Mouse (Mus musculus) liver, adult 2 months (tissue): ENCODE measurements at regions not wholly inside any gene's neighbourhood (a gene's known extent, or its start where the extent isn't known, plus 50 kb on each side); places are given as distances from the start of the nearest gene placed in this dataset.

Experiments
- DNase-seq: peaks from one replicate; pipeline ENCODE4 v3.0.0-alpha.2; 2011; ENCODE audit warnings: low read depth, low spot score; ENCODE audit errors: extremely low read depth
- H3K27ac ChIP-seq: fragments of 200-500 bp; replicated peaks from 2 replicates; pipeline ENCODE4 v1.5.1; 2012; ENCODE audit warnings: low read depth, mild to moderate bottlenecking, control low read depth, inconsistent platforms, low read length; ENCODE audit not compliant: insufficient read depth
- H3K27me3 ChIP-seq: fragments of 200-500 bp; 2 replicates; pipeline ENCODE4 v1.6.1; 2012; ENCODE audit warnings: mild to moderate bottlenecking, moderate library complexity, low read length, inconsistent platforms; ENCODE audit not compliant: control insufficient read depth, insufficient read depth
- H3K36me3 ChIP-seq: fragments of 200-500 bp; 2 replicates; pipeline ENCODE4 v1.6.1; 2012; ENCODE audit warnings: low read length, inconsistent platforms; ENCODE audit not compliant: control insufficient read depth, insufficient read depth
- H3K4me1 ChIP-seq: fragments of 200-500 bp; 2 replicates; pipeline ENCODE4 v1.6.1; 2011; ENCODE audit warnings: low read length; ENCODE audit not compliant: control insufficient read depth, insufficient read depth
- H3K4me3 ChIP-seq: fragments of 200-500 bp; 2 replicates; pipeline ENCODE4 v1.5.1; 2011; ENCODE audit warnings: low read depth, mild to moderate bottlenecking, control low read depth, low read length, moderate library complexity; ENCODE audit not compliant: insufficient read depth
- H3K79me2 ChIP-seq: fragments of 200-500 bp; 2 replicates; pipeline ENCODE4 v1.6.1; 2012; ENCODE audit warnings: inconsistent platforms, mild to moderate bottlenecking, low read length, moderate library complexity; ENCODE audit not compliant: control insufficient read depth, insufficient read depth
- H3K9ac ChIP-seq: fragments of 200-500 bp; 2 replicates; pipeline ENCODE4 v1.6.1; 2012; ENCODE audit warnings: low read depth, mild to moderate bottlenecking, control low read depth, inconsistent platforms, low read length
- CTCF ChIP-seq: fragments of 200-500 bp; IDR thresholded peaks from 2 replicates; pipeline ENCODE4 v1.5.1; 2011; ENCODE audit warnings: low read depth, low read length, control low read depth
- POLR2A ChIP-seq: fragments of 200-500 bp; IDR thresholded peaks from 2 replicates; pipeline ENCODE4 v1.6.1; 2011; ENCODE audit warnings: low read length, control low read depth; ENCODE audit not compliant: insufficient read depth; ENCODE audit errors: extremely low read depth
- WGBS: fragments of 180-500 bp; shearing (Covaris S2); methylation state at CpG from one replicate; pipeline ENCODE4 v1.1.7; 2018; 5-methylcytosine and 5-hydroxymethylcytosine counted together

- Histone ChIP-seq H3K27ac (no peak overlapping the region), H3K4me1 (no peaks in the 10 kb centered on the region), H3K36me3 (no peaks in the 10 kb centered on the region), H3K27me3 (no peaks in the 10 kb centered on the region), H3K4me3 (no peak overlapping the region), H3K79me2 (no peaks in the 10 kb centered on the region), H3K9ac (no peak overlapping the region)
- 68% methylated on average over 5 of the region's 5 CpGs for WGBS
- TF ChIP-seq POLR2A = no peak
- TF ChIP-seq CTCF = no peak
- DNase-seq = no peak
Observed at GRCm38 (mm10) chr12:35770387-35771024, 154.9 kb upstream of the Agr3 start.

- Histone ChIP-seq H3K27ac (no peak overlapping the region), H3K4me1 (no peaks in the 10 kb centered on the region), H3K9ac (no peak overlapping the region), H3K27me3 (no peaks in the 10 kb centered on the region), H3K79me2 (no peaks in the 10 kb centered on the region), H3K4me3 (no peak overlapping the region), H3K36me3 (no peaks in the 10 kb centered on the region)
- no peak for DNase-seq
- TF ChIP-seq POLR2A (no peak), CTCF (no peak)
- 87% methylated on average over 1 of the region's 1 CpGs for WGBS
Observed at GRCm38 (mm10) chr12:35758916-35759315, 166.5 kb upstream of the Agr3 start.

- no peak overlapping the region for H3K9ac ChIP-seq
- H3K79me2 ChIP-seq = no peaks in the 10 kb centered on the region
- 85% methylated on average over 4 of the region's 4 CpGs for WGBS
- H3K36me3 ChIP-seq = no peaks in the 10 kb centered on the region
- no peak overlapping the region for H3K27ac ChIP-seq
- DNase-seq = no peak
- no peaks in the 10 kb centered on the region for H3K4me1 ChIP-seq
- no peaks in the 10 kb centered on the region for H3K27me3 ChIP-seq
- no peak overlapping the region for H3K4me3 ChIP-seq
- no peak for TF ChIP-seq CTCF
- no peak for TF ChIP-seq POLR2A
Observed at GRCm38 (mm10) chr12:35755159-35755558, 170.3 kb upstream of the Agr3 start.

- Histone ChIP-seq H3K36me3 (no peaks in the 10 kb centered on the region), H3K27ac (no peak overlapping the region), H3K4me1 (no peaks in the 10 kb centered on the region), H3K27me3 (no peaks in the 10 kb centered on the region), H3K4me3 (no peak overlapping the region), H3K9ac (no peak overlapping the region), H3K79me2 (no peaks in the 10 kb centered on the region)
- TF ChIP-seq POLR2A (no peak), CTCF (no peak)
- WGBS = 83% methylated on average over 3 of the region's 3 CpGs
- DNase-seq = no peak
Observed at GRCm38 (mm10) chr12:35747997-35748396, 177.4 kb upstream of the Agr3 start.

GRCm38 (mm10) chr12:35746691-35747299 is 178.6 kb upstream of the Agr3 start:
- H3K27ac ChIP-seq = no peak overlapping the region

GRCm38 (mm10) chr12:35742729-35743128 is 182.7 kb upstream of the Agr3 start:
- H3K9ac ChIP-seq = no peak overlapping the region
- H3K27ac ChIP-seq = no peak overlapping the region
- WGBS = 38% methylated on average over 1 of the region's 1 CpGs
- no peak overlapping the region for H3K4me3 ChIP-seq
- no peaks in the 10 kb centered on the region for H3K27me3 ChIP-seq
- H3K36me3 ChIP-seq = no peaks in the 10 kb centered on the region
- TF ChIP-seq CTCF (no peak), POLR2A (no peak)
- H3K4me1 ChIP-seq = no peaks in the 10 kb centered on the region
- no peak for DNase-seq
- H3K79me2 ChIP-seq = no peaks in the 10 kb centered on the region

More at GRCm38 (mm10) chr12:35746691-35747299, 178.6 kb upstream of the Agr3 start:
- no peak for DNase-seq
- no peak overlapping the region for H3K4me3 ChIP-seq
- no peaks in the 10 kb centered on the region for H3K79me2 ChIP-seq
- 61% methylated on average over 3 of the region's 3 CpGs for WGBS
- no peak overlapping the region for H3K9ac ChIP-seq
- TF ChIP-seq POLR2A (no peak), CTCF (no peak)
- no peaks in the 10 kb centered on the region for H3K4me1 ChIP-seq
- H3K36me3 ChIP-seq = no peaks in the 10 kb centered on the region
- H3K27me3 ChIP-seq = no peaks in the 10 kb centered on the region
